Mouse (Mus musculus) embryonic facial prominence, embryonic 14.5 days (tissue): ENCODE measurements around the gene Olfr467. TPM values are rescaled to one million over a fixed set of nuclear protein-coding genes. Genes with fewer than 3 reads are reported as not detected.

Source experiments
- ATAC-seq: fragments of 200-750 bp; cut with Nextera tagmentation; 2 replicates; pipeline ENCODE4 v1.8.0; 2017; ENCODE audit warnings: low read depth, moderate number of reproducible peaks, moderate TSS enrichment
- DNase-seq: peaks from one replicate; pipeline ENCODE4 v3.0.0-alpha.2; 2015; ENCODE audit warnings: low spot score
- H3K27ac ChIP-seq: fragments of 300-500 bp; sonication (generic); replicated peaks from 2 replicates; pipeline ENCODE4 v1.5.1; 2014; ENCODE audit warnings: low read depth, mild to moderate bottlenecking, low read length, moderate library complexity
- H3K27me3 ChIP-seq: fragments of 300-500 bp; sonication (generic); replicated peaks from 2 replicates; pipeline ENCODE4 v1.6.1; 2014; ENCODE audit warnings: low read length; ENCODE audit not compliant: control insufficient read depth, insufficient read depth
- H3K36me3 ChIP-seq: fragments of 300-500 bp; sonication (generic); 2 replicates; pipeline ENCODE4 v1.6.1; 2014; ENCODE audit warnings: low read length, mixed read lengths; ENCODE audit not compliant: control insufficient read depth, insufficient read depth
- H3K4me1 ChIP-seq: fragments of 300-500 bp; sonication (generic); 2 replicates; pipeline ENCODE4 v1.6.1; 2014; ENCODE audit warnings: antibody characterized with exemption, low read length; ENCODE audit not compliant: control insufficient read depth, insufficient read depth
- H3K4me2 ChIP-seq: fragments of 300-500 bp; sonication (generic); 2 replicates; pipeline ENCODE4 v1.6.1; 2014; ENCODE audit warnings: low read depth, mild to moderate bottlenecking, low read length, moderate library complexity, mixed read lengths
- H3K4me3 ChIP-seq: fragments of 300-500 bp; sonication (generic); 2 replicates; pipeline ENCODE4 v1.5.1; 2014; ENCODE audit warnings: low read depth, mild to moderate bottlenecking, low read length
- H3K9ac ChIP-seq: fragments of 300-500 bp; sonication (generic); 2 replicates; pipeline ENCODE4 v1.6.1; 2014; ENCODE audit warnings: low read depth, mild to moderate bottlenecking, low read length, moderate library complexity, mixed read lengths
- H3K9me3 ChIP-seq: fragments of 300-500 bp; sonication (generic); 2 replicates; pipeline ENCODE4 v1.6.1; 2016; ENCODE audit warnings: low read length; ENCODE audit not compliant: control insufficient read depth
- WGBS: fragments of 180-500 bp; shearing (Covaris S2); extraction: QIAGEN DNeasy Blood & Tissue Kit; methylation state at CpG from one replicate; pipeline ENCODE4 v1.1.7; 2014; 5-methylcytosine and 5-hydroxymethylcytosine counted together
- polyA plus RNA-seq: library from polyadenylated mRNA; unstranded; fragments of >200 nt; fragmentation: Nextera tagmentation; extraction: Ambion mirVana; gene quantifications from 2 replicates; pipeline ENCODE4 v1.2.1, GENCODE M21; 2014

Gene Olfr467
- polyA plus RNA-seq: not detected in 2 replicates

- peaks cover 6% of the 10 kb centered on the region; the same call in 1 of the 2 replicates for H3K9me3 ChIP-seq
- no peak for DNase-seq
- H3K4me1 ChIP-seq: no peaks in the 10 kb centered on the region
- no peak within 1 kb of the TSS for H3K4me3 ChIP-seq
- H3K9ac ChIP-seq: no peak within 1 kb of the TSS
- ATAC-seq: no peak
- H3K27me3 ChIP-seq: no peaks in the 10 kb centered on the region
- no peak within 1 kb of the TSS for H3K4me2 ChIP-seq
- no peak within 1 kb of the TSS for H3K27ac ChIP-seq
- no peaks in the 10 kb centered on the region for H3K36me3 ChIP-seq
These were observed at the start of gene Olfr467 for GRCm38 (mm10) chr7:107811963-107812362. Olfr467 (plus strand) TSS chr7:107812263.

- Histone ChIP-seq H3K27me3 (no peaks in the 10 kb centered on the region), H3K36me3 (no peaks in the 10 kb centered on the region), H3K9me3 (no peaks in the 10 kb centered on the region), H3K27ac (no peak overlapping the region), H3K4me2 (no peak overlapping the region), H3K4me1 (no peaks in the 10 kb centered on the region), H3K9ac (no peak overlapping the region), H3K4me3 (no peak overlapping the region)
- 61% methylated on average over 6 of the region's 6 CpGs for WGBS
- ATAC-seq: no peak
- DNase-seq: no peak
These were observed 41.3 kb upstream of the Olfr467 start for GRCm38 (mm10) chr7:107770812-107771211.

GRCm38 (mm10) chr7:107778216-107778615 lies 33.8 kb upstream of the Olfr467 start:
- no peak for DNase-seq
- Histone ChIP-seq H3K27me3 (no peaks in the 10 kb centered on the region), H3K4me1 (no peaks in the 10 kb centered on the region), H3K4me2 (no peak overlapping the region), H3K27ac (no peak overlapping the region), H3K9me3 (no peaks in the 10 kb centered on the region), H3K36me3 (no peaks in the 10 kb centered on the region), H3K9ac (no peak overlapping the region), H3K4me3 (no peak overlapping the region)
- WGBS: 67% methylated on average over 1 of the region's 1 CpGs
- ATAC-seq: no peak

DNA sequence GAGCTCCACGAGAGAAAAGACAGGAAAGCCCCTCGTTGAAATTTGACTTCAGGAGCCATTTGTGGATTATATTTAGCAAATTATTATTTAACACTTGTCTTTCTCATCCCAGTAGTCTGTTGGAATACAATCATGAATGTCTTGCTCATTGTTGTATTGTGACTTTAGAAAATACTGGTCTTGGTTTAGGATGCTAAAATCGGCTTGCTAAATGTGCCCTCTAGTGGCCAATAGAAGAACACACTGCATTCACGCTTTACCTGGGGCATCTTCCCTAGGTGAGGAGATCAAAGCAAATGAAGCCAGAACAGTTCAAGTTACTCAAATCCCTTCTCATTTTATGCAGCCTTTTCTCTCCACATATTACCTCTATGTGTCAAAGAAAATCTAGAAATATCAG lies 32.5 kb upstream of the Olfr467 start:
- Histone ChIP-seq H3K4me3 (no peak overlapping the region), H3K4me1 (no peaks in the 10 kb centered on the region), H3K36me3 (no peaks in the 10 kb centered on the region), H3K9me3 (no peaks in the 10 kb centered on the region), H3K27me3 (no peaks in the 10 kb centered on the region), H3K27ac (no peak overlapping the region), H3K4me2 (no peak overlapping the region), H3K9ac (no peak overlapping the region)
- no peak for ATAC-seq
- WGBS: 40% methylated on average over 4 of the region's 4 CpGs
- peak; percentile 14 for DNase-seq

DNA sequence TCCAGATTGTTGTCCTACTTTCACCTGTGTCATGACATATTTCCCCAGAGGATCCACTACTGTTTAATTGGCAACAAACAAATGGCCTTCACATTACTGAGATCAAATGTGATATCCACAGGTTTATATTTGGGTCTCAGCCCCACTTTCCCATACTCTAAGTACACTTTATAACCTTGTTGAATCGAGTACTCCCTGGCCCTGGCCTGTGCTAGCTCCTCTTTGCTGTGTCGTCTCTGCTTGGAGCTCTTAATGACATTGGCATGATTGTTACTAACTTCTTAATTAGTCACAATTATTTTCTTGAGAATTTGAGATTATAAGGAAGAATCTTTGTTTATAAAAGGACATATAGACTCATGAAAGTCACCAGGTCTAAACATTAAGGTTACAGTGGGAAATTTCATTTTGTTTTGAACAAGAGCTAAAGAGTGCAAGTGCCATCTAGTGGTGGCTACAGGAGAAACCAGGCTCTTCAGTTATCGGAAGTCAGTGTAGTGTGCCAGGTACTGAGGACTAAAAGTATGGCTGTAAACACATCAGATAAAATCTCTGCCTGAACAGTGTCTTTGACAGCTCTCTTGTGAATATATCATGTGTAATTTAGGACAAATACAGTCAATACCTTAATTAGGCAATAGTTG lies 24.0 kb upstream of the Olfr467 start:
- ATAC-seq: 0 out of 2 replicates have a peak, but pooled peaks have one; percentile 30
- Histone ChIP-seq H3K27ac (no peak overlapping the region), H3K4me2 (no peak overlapping the region), H3K36me3 (no peaks in the 10 kb centered on the region), H3K9me3 (no peaks in the 10 kb centered on the region), H3K4me1 (no peaks in the 10 kb centered on the region), H3K4me3 (no peak overlapping the region), H3K27me3 (no peaks in the 10 kb centered on the region), H3K9ac (no peak overlapping the region)
- 62% methylated on average over 3 of the region's 3 CpGs for WGBS
- peak; percentile 27 for DNase-seq

- Histone ChIP-seq H3K9ac (no peak overlapping the region), H3K4me3 (no peak overlapping the region), H3K27me3 (no peaks in the 10 kb centered on the region), H3K27ac (no peak overlapping the region), H3K4me1 (no peaks in the 10 kb centered on the region), H3K36me3 (no peaks in the 10 kb centered on the region), H3K9me3 (no peaks in the 10 kb centered on the region), H3K4me2 (no peak overlapping the region)
- WGBS: 75% methylated on average over 2 of the region's 2 CpGs
- ATAC-seq (no peak), DNase-seq (no peak)
These were observed 15.6 kb upstream of the Olfr467 start for GRCm38 (mm10) chr7:107796500-107796899.

- Histone ChIP-seq H3K27ac (no peak within 1 kb of the TSS), H3K4me3 (no peak within 1 kb of the TSS), H3K9ac (no peak within 1 kb of the TSS), H3K36me3 (no peaks in the 10 kb centered on the region), H3K4me1 (no peaks in the 10 kb centered on the region; the same call in 1 of the 2 replicates), H3K27me3 (no peaks in the 10 kb centered on the region), H3K9me3 (no peaks in the 10 kb centered on the region), H3K4me2 (no peak within 1 kb of the TSS)
- DNase-seq (no peak), ATAC-seq (no peak)
- 77% methylated on average over 2 of the region's 2 CpGs for WGBS
These were observed 11.0 kb upstream of the Olfr467 start, which contains the start of gene Ovch2 for GRCm38 (mm10) chr7:107801108-107801507. Ovch2 (minus strand) TSS chr7:107801208.

DNA sequence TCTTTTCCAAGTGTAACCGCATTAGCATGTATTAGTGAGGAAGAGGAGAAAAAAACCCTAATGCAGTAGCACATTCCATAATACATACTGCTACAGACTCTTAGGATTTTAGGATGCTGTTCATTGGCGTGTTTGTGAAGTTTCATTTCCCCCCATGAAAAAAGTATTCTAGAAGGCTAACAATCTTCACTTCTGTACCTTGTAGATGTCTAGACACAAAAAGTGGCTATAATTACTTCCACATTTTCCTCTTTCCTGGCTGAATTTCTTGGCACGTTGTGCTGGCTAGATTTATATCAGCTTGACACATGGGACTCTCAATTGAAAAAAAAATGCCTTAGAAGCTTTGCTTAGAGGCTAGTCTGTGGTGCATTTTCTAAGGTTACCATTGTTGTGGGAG lies 9.9 kb upstream of the Olfr467 start:
- 36% methylated on average over 3 of the region's 3 CpGs for WGBS
- peak; percentile 68 for DNase-seq
- no peak overlapping the region for H3K4me2 ChIP-seq

DNA sequence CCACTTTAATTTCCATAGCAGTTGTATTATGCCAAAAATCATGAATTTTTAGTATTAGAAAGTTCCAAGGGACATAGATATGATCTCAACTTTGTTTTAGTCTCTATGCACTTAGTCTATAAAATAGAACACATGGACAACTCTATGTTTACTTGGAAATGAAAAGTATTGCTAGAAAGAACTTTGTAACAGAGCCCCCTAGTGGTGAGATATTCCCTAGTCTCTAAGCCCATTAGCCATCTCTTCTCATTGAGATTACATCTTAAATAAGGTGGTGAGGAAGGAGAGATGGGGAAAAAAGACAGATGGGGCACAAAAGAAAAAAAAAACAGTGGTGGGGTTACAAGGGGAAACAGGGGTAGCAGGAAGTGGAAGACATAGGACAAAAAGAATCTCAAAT lies 7.4 kb downstream of the Olfr467 start:
- Histone ChIP-seq H3K4me2 (no peak overlapping the region), H3K27me3 (no peaks in the 10 kb centered on the region), H3K36me3 (no peaks in the 10 kb centered on the region), H3K4me1 (no peaks in the 10 kb centered on the region), H3K9ac (no peak overlapping the region), H3K4me3 (no peak overlapping the region), H3K27ac (no peak overlapping the region), H3K9me3 (no peaks in the 10 kb centered on the region)
- ATAC-seq: no peak
- peak; percentile 23 for DNase-seq

More for the DNA sequence above, 9.9 kb upstream of the Olfr467 start:
- ATAC-seq: no peak
- no peaks in the 10 kb centered on the region; the same call in 1 of the 2 replicates for H3K4me1 ChIP-seq
- no peaks in the 10 kb centered on the region for H3K27me3 ChIP-seq
- no peaks in the 10 kb centered on the region for H3K9me3 ChIP-seq
- no peaks in the 10 kb centered on the region for H3K36me3 ChIP-seq
- H3K4me3 ChIP-seq: no peak overlapping the region
- H3K27ac ChIP-seq: no peak overlapping the region
- no peak overlapping the region for H3K9ac ChIP-seq
